Mouse (Mus musculus) thymus, postnatal 0 days (tissue): Measurements from ENCODE around the gene Fmo2. TPM values are rescaled to one million over a fixed set of nuclear protein-coding genes. Genes with fewer than 3 reads are reported as not detected.

ENCODE experiments used
- DNase-seq: peaks from one replicate; pipeline ENCODE4 v3.0.0-alpha.2; 2015; ENCODE audit warnings: low spot score
- polyA plus RNA-seq: library from polyadenylated mRNA; unstranded; fragments of >200 nt; fragmentation: Nextera tagmentation; extraction: Ambion mirVana; gene quantifications from 2 replicates; pipeline ENCODE4 v1.2.1, GENCODE M21; 2015

The Fmo2 gene
- polyA plus RNA-seq, 1 experiment from 2014 or later: 0.68 TPM

GRCm38 (mm10) chr1:162853812-162854482, 44.6 kb downstream of the Fmo2 start:
- DNase-seq: no peak

- no peak for DNase-seq
These were observed 51.0 kb downstream of the Fmo2 start for GRCm38 (mm10) chr1:162847554-162847953.

- no peak for DNase-seq
These were observed 58.3 kb downstream of the Fmo2 start for GRCm38 (mm10) chr1:162840211-162840610.

- no peak for DNase-seq
These were observed 59.5 kb downstream of the Fmo2 start for GRCm38 (mm10) chr1:162838976-162839375.

GRCm38 (mm10) chr1:162834342-162834741, 64.2 kb downstream of the Fmo2 start:
- DNase-seq: no peak

- no peak for DNase-seq
These were observed 66.0 kb downstream of the Fmo2 start for GRCm38 (mm10) chr1:162832574-162832953.

- DNase-seq: no peak
These were observed 66.5 kb downstream of the Fmo2 start for GRCm38 (mm10) chr1:162831838-162832573.

Other genes starting within 250 kb of the Fmo2 start
- gene Myocos, start 240.5 kb downstream of the Fmo2 start, polyA plus RNA-seq: not detected in 2 replicates
- gene Prrc2c, start 158.2 kb downstream of the Fmo2 start, polyA plus RNA-seq: 154 and 200 TPM in 2 replicates
- gene Fmo4, start 84.8 kb downstream of the Fmo2 start, polyA plus RNA-seq: 0.05 and 0.18 TPM in 2 replicates
- 23.0 and 28.6 TPM in 2 replicates for gene Fmo1, start 32.1 kb downstream of the Fmo2 start, polyA plus RNA-seq
- gene Fmo6, start 38.8 kb upstream of the Fmo2 start, polyA plus RNA-seq: not detected in 2 replicates
- 0.26 and 0.27 TPM in 2 replicates for gene Fmo3, start 85.8 kb upstream of the Fmo2 start, polyA plus RNA-seq
- not detected in 2 replicates for gene Mroh9, start 186.9 kb upstream of the Fmo2 start, polyA plus RNA-seq